Mouse (Mus musculus): ENCODE data around the gene Dennd5b. TPM values are rescaled to one million over a fixed set of nuclear protein-coding genes. Genes with fewer than 3 reads are reported as not detected.
"Not testable (repeated sequence)": the region's sequence is repeated elsewhere in the genome, so short reads cannot be mapped to it uniquely, and the experiment has no call there.

The Dennd5b gene
- polyA plus RNA-seq, 1 experiment from 2014 or later, result 5.8 TPM

- ATAC-seq (ENCODE audit: borderline replicate concordance, extremely low read depth, low FRiP score, low TSS enrichment), result no peak
- no peak overlapping the region for H3K4me3 ChIP-seq
- 67% methylated on average over 4 of the region's 4 CpGs for whole genome bisulfite sequencing
- 0 out of 2 replicates have a peak, but pooled peaks cover 7% of the 10 kb centered on the region for H3K36me3 ChIP-seq
- H3K27ac ChIP-seq, result no peak overlapping the region
- H3K4me2 ChIP-seq, result no peak overlapping the region
- H3K9ac ChIP-seq, result no peak overlapping the region
- peaks cover 37% of the 10 kb centered on the region for H3K4me1 ChIP-seq
- H3K27me3 ChIP-seq, result no peaks in the 10 kb centered on the region
- no peaks in the 10 kb centered on the region for H3K9me3 ChIP-seq
These were observed 159.1 kb downstream of the Dennd5b start for GRCm38 (mm10) chr6:148942406-148942805.

DNA sequence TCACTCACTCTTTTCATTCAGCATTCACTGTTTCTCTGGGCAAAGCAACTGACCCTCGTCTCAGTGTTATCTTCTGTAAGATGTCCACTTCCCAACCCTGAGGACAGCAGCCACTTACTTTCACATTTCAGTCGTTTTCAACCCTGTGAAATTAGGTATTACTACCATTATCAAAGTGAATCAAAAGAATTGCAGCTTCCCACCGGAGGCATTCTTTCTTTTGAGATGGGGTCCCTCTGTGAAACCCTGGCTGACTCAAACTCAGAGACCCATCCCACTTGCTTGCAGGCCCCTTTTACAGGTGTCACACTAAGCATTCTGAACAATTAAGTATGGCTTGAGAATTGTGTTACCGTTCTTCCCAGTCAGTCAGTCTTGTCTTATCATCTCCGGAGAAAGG, 159.6 kb downstream of the Dennd5b start:
- peaks cover 32% of the 10 kb centered on the region for H3K4me1 ChIP-seq
- no peak for ATAC-seq (ENCODE audit: borderline replicate concordance, extremely low read depth, low FRiP score, low TSS enrichment)
- no peak overlapping the region for H3K4me2 ChIP-seq
- no peak overlapping the region for H3K9ac ChIP-seq
- no peak overlapping the region for H3K27ac ChIP-seq
- H3K36me3 ChIP-seq, result 0 out of 2 replicates have a peak, but pooled peaks cover 7% of the 10 kb centered on the region
- H3K27me3 ChIP-seq, result no peaks in the 10 kb centered on the region
- H3K4me3 ChIP-seq, result no peak overlapping the region
- H3K9me3 ChIP-seq, result no peaks in the 10 kb centered on the region
- WGBS, result 56% methylated on average over 5 of the region's 5 CpGs

- 67% methylated on average over 2 of the region's 3 CpGs for WGBS
- ATAC-seq (ENCODE audit: borderline replicate concordance, extremely low read depth, low FRiP score, low TSS enrichment); H3K4me2 ChIP-seq; H3K27me3 ChIP-seq; H3K4me3 ChIP-seq; H3K9me3 ChIP-seq; H3K27ac ChIP-seq; H3K9ac ChIP-seq; H3K36me3 ChIP-seq: not testable (repeated sequence)
- peaks cover 36% of the 10 kb centered on the region for H3K4me1 ChIP-seq
These were observed 161.1 kb downstream of the Dennd5b start for GRCm38 (mm10) chr6:148940383-148940782.

Other genes with a start within 250 kb of the Dennd5b start
- 13.9 and 17.1 TPM in 2 replicates for gene Caprin2, start 205.4 kb downstream of the Dennd5b start, polyA plus RNA-seq (2015; fragmentation: Nextera tagmentation; extraction: Ambion mirVana)
- 113 and 122 TPM in 2 replicates for gene Sinhcaf, start 155.2 kb downstream of the Dennd5b start, polyA plus RNA-seq (2015; fragmentation: Nextera tagmentation; extraction: Ambion mirVana)
- gene Gm10203, start 28.5 kb upstream of the Dennd5b start, polyA plus RNA-seq (2015; fragmentation: Nextera tagmentation; extraction: Ambion mirVana), result not detected in 2 replicates
- 14.6 and 16.2 TPM in 2 replicates for gene Etfbkmt, start 38.2 kb upstream of the Dennd5b start, polyA plus RNA-seq (2015; fragmentation: Nextera tagmentation; extraction: Ambion mirVana)
- gene Amn1, start 87.0 kb upstream of the Dennd5b start, polyA plus RNA-seq (2015; fragmentation: Nextera tagmentation; extraction: Ambion mirVana), result 28.2 TPM in 2 replicates
- 38.4 and 44.8 TPM in 2 replicates for gene Resf1, start 207.7 kb upstream of the Dennd5b start, polyA plus RNA-seq (2015; fragmentation: Nextera tagmentation; extraction: Ambion mirVana)